Mouse (Mus musculus) layer of hippocampus, adult 9-10 months (tissue): ENCODE results near the gene Gmeb1.
"Not testable (repeated sequence)": the region's sequence is repeated elsewhere in the genome, so short reads cannot be mapped to it uniquely, and the experiment has no call there.

Source experiments
- DNase-seq: peaks from one replicate; pipeline ENCODE4 v3.0.0; 2022; ENCODE audit warnings: low spot score

Gmeb1 gene

DNA sequence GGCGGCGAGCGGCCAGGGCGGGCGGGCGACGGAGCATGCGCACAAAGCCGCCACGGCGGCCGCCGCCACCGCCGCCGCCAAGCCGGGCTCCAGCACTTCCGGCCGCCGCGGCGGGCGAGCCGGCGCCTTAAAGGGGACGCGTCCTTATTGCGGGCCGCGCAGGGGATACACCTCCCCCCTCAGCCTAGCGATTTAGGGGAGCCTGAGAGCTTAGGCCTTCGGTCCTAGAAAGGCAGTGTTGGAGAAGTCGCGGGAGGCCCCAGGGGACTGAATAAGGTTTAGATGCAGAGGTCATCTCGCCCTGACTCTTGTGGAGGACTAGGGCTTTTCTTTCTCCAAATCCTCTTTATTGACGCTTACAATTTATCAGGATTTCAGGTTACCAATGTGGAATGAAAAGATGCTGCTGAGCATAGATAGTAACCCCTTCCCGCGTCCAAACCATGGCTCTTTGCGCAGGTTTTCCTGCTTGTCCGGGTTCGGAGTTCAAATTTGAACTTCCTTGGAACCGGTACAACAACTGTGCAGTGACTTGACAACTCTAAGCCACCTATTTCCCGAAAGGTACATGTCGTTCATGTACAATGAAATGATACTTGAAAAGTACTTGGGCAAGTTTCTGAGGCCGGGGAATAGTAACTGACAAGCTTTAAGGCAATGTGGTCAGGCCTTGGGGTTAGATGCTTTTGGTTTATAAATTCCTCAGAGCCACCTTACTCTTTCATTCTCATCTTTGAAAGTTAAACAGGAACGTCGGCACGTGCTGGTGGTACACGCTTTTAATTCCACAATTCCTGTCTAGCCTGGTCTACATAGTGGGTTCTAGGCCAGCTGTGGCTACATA lies at the start of gene Gmeb1:
Gmeb1 (minus strand) TSS at position 89 of the 844 bp plus-strand sequence.
- DNase-seq = no peak

DNA sequence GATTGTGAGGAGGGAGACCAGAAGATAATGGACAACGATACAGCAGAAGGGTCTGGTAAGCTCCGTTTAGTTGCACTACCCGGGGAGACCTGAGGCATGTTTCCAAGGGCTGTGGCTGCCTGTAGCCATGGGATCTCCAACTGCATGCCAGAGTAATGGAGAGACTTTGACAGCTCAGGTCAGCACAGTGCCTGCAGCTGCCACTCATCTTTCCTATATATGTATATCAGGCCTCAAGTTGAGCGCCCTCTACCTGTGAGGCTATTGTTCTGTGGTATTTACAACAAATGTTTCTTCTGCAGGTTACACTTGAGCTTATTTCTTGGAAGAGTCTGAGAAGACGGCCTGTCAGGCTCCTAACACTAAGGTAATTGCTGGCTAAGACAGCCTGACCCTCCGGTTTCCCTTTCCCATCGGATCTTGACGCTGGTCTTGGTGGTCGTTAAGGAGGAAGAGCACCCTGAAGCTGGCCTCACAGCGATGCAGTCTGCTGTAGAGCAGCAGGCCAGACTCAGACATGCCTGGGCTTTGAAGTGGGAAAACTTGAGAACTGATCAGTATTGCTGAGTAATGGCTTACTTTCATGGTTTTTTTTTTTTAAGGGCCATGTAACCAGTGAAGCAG lies 48.6 kb upstream of the Gmeb1 start:
- DNase-seq = no peak

DNA sequence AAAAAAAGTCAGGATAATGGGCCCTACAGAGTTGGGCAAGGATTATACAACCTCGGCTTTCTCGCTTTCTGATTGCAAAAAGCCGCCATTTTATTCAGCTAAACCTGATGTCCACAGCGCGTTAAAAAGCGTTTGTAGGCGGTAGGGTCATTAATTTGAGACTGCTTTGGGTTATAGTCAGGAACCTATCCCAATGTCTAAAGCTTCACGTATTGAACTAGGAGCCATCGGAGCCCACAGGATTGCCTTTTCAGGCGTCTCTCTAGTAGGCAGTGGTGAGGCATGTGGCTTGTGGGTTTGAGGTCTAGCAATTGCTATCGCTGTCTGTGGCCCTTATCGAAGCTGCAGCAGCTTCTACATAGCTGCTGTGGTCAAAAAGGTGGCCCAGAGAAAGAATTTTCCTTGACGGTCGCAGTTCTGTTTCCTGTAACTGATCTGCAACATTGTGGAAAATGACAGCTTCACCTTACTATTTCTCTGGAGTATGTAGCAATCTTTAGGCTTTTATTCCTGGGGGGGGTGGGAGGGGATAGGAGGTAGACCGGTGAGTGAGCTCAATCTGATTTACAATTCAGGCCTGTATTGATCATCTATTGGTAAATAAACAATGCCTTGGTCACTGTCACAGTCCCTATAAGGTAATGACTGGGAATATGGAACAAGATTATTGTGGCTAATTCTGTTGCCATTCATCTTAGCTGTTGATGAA lies 47.9 kb upstream of the Gmeb1 start:
- no peak for DNase-seq

DNA sequence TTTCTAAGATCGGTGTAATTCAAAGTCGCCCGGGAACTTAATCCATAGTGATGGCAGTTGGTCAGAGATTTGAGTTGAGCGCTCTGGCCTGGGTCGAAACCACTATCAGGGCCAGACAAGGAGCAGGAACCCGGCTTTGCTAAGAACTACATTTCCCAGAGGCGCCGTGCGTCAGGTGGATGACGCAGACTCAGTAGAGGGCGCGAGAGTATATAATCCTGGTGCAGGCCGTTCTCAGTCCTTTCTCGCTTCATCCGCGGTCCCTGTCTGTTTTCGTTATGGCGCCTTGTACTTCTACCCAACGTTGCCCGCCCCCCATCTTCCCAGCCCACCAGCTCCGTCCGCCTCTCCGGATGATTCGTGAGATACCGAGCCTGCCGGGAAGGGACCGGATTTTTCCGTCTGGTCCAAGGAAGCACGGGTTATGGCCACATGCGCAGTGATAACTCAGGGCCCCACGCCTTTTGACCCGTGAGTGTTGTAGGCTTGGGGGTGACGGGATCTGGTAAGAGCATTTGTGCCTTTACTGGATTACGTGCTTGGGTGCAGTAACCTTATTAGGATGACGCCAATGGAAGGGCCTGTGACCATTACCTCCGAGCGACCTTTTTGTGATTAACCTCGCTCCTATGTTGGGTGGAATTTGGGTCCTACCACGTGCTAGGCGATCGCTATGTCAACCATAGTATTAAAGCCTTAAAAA lies 47.2 kb upstream of the Gmeb1 start:
- DNase-seq = peak; percentile 85

DNA sequence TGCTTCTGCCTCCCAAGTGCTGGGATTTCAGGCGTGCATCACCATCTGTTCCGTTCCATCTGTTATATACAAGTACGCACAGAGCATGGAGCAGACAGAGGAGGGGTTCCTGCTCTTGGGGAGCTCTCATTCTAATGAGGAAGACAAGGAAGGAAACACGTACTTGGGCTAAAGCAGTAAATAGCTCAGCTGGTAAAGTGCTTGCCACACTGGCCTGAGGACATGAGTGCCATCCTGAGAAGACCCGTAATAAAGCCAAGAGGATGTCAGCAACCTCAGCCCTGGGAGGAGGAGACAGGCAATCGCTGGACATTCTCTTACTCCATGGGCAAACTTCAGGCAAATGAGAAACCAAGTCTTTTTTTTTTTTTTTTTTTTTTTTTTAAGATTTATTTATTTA lies 44.6 kb upstream of the Gmeb1 start:
- no peak for DNase-seq

DNA sequence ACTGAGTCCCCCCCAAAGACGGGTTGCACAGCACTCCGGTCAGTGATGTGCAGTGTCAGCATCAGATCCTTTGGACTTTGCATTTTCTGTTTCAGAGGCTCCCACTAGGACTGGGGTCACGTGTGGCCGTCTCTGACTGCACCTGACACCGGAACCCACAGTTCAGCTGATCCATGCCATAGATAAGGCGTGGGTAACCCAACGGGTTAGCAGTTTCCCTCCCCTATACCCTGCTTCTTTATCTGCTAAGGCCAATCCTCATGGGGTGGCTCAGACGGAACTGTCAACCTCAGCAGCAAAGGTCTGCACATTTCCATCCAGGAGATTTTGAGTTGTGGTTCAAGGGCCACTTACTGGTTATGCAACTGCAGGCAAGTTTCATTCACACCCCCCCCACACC lies 43.9 kb upstream of the Gmeb1 start:
- DNase-seq = no peak

DNA sequence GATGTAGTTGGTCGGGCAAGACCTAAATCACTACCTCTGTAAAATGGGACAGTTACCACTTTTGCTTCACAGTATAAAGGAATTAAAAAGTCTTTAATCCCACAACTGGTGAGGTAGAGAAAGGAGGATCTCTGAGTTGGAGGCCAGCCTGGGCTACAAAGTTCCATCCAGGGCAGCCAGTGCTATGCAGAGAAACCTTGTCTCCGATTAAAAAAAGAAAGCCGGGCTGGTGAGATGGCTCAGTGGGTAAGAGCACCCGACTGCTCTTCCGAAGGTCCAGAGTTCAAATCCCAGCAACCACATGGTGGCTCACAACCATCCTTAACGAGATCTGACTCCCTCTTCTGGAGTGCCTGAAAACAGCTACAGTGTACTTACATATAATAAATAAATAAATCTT lies 42.1 kb upstream of the Gmeb1 start:
- DNase-seq = not testable (repeated sequence)

DNA sequence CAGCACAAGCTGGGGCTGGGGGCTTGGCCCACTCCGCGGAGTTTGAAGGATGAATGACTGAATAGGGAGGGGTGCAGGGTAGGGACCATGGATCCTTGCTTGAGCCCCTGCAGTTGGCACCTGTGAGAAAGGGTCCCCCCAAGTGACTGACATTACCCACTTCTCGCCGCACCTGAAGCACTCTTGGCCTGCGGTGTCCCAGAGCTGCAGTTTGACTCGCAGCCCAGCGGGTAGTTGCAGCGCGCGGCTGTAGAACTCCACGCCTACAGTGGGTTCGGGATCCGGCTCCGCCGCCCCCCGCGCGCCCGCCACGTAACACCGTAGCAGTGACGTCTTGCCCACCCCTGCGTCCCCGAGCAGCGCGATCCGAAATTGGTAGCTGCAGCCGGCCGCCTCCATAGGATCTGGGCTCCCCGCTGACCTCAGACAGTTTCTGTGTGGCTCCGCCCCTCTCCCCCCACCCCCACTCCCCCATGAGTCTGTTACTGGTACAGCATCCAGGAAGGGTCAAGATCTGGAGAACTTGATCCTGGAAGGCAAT lies 41.6 kb upstream of the Gmeb1 start, which contains the start of gene Rab42:
Rab42 (minus strand) TSS at position 447 of the 541 bp plus-strand sequence.
- DNase-seq = no peak

DNA sequence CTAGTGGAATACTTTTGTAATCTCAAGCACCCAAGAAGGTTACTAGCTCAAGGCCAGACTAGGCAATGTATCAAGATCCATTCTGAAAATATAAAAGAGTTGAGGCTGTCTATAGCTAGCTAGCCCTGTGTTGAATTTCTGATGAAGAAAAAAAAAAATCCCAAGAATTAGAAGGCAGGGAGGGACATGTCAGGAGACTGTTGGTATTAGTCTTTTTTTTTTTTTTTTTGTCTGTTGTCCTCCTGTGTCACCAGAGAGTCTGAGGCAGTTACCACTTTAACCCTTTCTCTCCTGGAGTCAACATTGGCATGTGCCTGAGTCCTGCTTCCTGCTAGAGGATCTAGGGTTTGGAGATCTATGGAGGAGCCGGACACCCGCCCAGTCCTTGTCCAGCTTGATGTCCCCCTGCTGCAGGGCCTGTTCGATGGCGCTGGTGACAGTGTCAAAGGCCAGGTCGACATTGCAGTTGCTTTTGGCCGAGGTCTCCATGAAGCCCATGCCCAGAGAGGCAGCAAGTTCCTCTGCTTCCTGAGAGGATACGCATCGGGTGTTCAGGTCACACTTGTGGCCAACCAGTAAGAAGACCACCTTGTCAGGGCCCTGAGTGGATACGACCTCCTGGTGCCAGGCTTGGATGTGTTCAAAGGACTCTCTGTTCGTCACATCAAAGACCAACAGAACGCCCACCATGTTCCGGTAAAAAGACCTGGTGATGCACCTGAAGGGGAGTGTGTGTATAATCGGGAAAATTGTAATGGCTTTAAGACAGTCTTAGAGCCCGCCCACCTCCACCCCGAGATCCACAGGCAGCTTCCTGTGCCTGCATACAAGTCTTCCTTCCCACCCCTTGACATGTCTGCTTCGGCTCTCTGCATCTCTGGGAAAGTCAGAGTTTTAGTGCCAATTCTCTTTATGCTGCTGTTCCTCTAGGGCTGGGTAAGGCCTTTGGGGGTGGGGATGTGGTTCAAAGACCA lies 40.9 kb upstream of the Gmeb1 start:
- no peak for DNase-seq

DNA sequence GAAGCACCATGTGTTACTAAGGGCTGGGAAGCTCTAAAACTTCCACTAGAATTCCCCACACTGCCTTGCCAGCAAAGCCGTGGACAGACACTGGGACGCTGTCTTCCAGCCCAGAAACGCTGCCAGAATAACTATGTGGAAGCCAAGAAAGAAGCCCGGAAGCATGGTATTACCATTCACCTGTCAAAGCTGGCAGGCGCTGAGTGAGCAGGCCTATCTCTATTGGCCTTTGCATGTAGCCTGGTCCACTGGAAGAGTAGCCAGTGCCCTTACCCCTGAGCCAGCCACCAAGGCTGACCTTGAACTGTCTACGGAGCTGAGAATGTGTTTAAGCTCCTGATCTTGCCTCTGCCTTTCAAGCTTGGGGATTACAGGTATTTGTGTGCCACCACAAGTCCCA lies 40.1 kb upstream of the Gmeb1 start:
- DNase-seq = no peak

DNA sequence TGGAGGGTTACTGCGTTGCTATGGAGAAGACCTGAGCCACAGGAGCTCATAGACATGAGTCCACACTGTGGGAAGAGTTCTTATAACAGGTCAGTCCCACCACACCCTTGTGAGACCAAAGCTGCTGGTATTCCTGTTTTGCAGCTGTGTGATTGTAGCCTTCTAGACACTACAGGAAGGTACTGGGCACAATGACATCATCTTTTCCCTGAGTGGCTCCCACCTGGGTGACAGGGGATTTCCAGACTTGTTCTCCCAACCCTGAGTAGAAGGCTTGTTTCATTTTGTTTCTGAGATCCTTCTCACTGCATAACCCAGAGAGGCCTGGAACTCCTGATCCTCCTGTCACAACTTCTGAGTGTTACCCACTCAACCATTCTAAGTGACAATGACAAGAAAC lies 38.4 kb upstream of the Gmeb1 start:
- DNase-seq = no peak

DNA sequence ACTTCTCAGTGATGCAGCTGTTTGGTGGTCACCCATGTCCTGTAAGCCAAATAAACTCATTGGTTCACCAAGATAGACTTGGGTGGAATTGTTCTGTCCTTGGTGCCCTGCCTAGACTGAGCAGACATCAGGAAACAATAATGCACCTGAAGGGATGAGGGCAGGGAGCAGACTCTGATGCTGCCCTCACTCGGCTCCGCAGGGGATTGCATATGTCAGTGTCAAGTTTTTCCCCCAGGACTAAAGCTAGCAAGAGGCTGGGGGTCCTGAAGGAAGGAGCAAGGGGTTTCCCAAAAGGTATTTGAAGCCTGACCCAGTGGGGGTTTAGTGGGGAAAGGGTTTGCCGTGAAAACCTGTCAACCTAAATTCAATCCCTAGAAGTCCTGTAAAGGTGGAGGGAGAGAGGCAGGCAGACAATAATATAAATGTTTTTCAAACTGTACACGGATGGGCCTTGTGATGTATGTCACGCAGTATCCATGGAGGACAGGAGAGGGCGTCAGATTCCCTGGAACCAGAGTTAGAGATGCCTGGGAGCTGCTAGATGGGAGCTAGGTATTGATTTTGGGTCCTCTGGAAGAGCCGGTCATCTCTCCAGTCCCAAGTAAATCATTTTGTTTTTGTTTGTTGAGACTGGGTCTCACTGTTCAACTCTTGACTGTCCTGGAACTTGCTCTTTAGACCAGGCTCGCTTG lies 34.4 kb upstream of the Gmeb1 start:
- no peak for DNase-seq

DNA sequence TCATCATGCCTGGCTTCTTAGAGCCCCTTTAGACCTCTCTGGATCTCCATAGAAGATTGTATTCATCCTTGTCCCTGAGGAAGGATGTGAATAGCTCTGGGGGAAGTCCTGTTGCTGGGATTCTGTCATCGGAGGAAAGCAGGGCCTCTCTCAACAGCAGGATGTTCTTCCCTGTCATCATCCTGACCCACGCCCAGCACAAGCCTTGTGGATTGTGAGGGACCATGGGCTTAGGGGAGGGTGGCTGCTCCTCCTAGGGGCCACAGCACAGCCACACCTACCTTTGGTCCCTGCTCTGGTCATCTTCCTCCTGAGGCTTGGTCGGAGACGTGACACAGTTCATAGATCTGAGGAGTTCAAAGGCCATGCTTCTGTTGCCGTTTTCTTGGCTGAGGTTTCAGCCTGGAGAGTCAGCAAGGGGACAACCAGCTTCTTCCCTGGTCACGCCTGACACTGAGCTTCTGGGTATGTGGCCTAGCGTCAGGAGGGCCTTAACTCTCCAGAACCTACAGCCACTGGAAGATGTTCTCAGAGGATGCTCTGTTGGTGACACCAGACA lies 32.4 kb upstream of the Gmeb1 start:
- no peak for DNase-seq

DNA sequence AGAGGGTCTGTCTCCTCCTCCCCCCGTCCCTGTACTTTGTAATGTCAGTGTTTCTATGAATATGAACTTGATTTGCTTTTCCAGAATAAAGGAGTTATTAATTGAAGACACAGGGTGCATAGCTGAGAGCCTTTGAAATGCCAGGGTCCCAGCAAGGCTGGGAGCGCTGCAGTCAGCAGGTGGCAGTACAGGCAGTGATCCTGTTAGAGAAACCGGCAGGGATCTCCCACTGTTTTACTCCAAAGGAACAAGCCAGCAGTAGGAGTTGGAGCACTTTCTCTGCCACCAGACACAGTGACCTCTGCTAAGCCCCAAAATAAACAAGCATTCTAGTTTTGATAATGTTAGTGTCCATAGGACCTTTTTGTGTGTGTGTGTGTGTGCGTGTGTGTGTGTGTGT lies 31.6 kb upstream of the Gmeb1 start:
- no peak for DNase-seq

DNA sequence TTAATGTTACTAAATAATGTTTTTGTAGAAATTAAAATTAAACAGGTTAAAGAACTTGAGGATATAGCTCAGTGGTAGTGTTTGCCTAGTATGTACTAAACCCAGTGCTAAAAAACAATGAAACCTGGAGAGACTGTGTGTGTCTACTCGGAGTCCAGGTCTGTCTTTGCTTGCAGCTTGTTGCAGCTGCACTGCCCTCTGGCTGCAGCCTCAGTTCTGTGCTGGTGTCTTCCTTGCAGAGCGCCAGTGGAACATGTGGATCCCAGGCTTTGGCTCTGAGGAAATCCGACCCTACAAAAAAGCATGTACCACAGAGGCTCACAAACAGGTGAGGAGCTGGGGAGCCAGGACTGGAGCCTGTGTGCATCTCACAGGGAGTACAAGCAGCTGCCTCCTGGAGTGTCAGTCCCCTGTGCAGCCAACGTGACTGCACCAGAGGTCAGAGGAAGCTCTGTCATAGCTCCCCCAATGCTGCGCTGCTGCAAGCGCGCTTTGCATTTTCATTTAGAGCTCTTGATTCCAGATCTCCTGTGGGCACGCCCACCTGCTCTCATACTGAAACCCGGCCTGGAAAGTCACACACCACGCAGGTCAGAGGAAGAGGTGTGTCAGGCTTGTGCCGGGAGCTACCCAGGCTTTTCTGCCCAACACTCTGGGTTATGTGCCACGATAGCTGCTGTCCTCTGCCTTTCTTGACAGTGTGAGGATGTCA lies 30.4 kb upstream of the Gmeb1 start:
- no peak for DNase-seq

DNA sequence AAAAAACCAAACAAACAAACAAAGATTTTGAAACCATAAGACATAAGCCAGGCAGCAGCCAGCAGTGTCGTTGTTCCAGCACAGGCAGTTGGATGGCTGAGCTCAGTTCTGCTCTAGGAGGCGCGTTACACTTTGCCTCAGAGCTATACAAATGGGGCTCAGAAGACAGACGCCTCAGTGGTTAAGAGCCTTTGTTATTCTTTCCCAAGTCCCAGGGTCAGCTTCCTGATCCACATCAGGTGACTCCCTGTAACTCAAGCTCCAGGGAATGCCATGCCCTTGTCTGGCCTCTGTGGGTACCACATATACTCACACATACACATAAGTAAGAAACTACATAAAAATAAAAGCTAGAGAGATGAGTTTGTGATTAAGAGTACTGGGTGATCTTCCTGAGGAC lies 29.7 kb upstream of the Gmeb1 start:
- no peak for DNase-seq

DNA sequence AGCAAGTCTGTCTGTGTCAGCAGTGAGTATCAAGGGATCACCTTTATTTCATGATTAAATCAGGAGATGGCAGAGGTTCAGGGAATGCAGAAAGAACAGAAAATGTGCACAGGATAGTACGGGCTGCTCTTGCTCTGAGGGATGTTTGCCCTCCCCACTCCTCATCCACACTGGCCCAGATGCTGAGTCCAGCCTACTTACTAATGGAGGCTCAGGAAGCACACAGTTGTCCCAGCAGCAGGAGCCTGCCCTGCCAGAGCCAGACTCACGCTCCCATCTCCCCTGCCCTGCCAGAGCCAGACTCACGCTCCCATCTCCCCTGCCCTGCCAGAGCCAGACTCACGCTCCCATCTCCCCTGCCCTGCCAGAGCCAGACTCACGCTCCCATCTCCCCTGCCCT lies 27.4 kb upstream of the Gmeb1 start:
- DNase-seq = not testable (repeated sequence)

DNA sequence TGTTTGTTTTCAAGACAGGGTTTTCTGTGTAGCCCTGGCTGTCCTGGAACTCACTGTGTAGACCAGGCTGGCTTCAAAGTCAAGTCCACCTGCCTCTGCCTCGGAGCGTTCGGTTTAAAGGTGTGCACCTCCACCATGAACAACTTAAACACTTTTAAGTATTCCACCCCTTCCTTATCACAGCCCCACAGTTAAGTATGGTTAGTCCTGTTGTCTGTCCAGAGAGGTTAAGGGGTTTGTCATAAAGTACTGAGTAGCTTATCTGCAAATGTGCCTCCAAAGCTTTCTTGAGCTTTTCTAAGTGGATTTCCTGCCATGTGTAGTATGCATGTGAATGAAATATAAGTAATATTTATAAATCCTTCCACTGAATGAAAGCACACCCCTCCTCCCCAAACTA lies 14.5 kb upstream of the Gmeb1 start:
- DNase-seq = no peak

DNA sequence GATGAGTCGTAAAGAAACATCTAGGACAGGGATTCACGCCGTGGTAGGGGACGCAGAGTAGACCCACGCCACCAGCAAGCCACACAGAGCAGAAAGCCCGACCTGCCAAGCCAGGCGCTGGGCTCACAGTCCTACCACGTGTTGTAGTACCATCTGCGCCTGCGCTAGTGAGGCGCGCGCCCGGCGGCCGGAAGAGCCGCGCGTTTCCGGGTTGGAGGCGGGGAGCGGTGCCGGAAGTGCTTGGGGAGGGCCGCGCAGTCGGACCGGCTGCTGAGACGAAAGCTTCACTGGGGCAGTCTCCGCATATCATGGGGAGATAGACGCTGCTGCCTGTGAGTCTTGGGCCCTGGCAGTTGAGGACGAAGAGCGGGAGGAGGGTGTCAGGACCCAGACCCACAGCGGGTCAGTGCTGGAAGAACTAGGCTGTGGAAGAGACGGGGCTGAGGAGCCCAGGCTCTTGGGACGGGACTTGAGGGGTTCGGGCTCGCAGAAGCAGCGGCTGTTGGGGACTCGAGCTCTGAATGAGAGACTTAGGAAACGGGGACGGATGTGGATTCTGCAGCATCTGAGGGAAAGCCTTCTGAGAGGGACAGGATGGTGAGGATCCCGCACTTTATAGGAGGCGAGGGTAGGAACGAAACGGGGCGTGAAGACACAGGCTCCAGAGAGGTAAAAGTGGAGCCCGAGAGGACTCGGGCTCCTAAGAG lies 12.9 kb upstream of the Gmeb1 start, which contains the start of gene Taf12:
Taf12 (plus strand) TSS at position 220 of the 707 bp plus-strand sequence.
- DNase-seq = peak; percentile 80
